In genomic region chr14:54792166-54792565, GRCm38 (mm10) we compare ENCODE assay signal across 22 mouse cellular contexts. TPM values are rescaled to one million over a fixed set of nuclear protein-coding genes. Genes with fewer than 3 reads are reported as not detected.
"Had no signal": no experiment of that assay in that cellular context is flagged by ENCODE, and none has a peak within 500 bp of the region (broad histone marks: within the 10 kb centered on the region; RNA-seq: fewer than 3 reads in every experiment).

No protein-coding gene starts in this region.

- H3K36me3 ChIP-seq: neural tube, embryonic 15.5 days; stomach, embryonic 15.5 days had no signal

- H3K9ac ChIP-seq: neural tube, embryonic 15.5 days; stomach, embryonic 15.5 days had no signal

- H3K9me3 ChIP-seq: neural tube, embryonic 15.5 days; stomach, embryonic 15.5 days had no signal

- H3K4me2 ChIP-seq: neural tube, embryonic 15.5 days; stomach, embryonic 15.5 days had no signal

- H3K27me3 ChIP-seq: neural tube, embryonic 15.5 days; stomach, embryonic 15.5 days had no signal

- H3K4me3 ChIP-seq: neural tube, embryonic 15.5 days; stomach, embryonic 15.5 days had no signal

- H3K4me1 ChIP-seq: neural tube, embryonic 15.5 days; stomach, embryonic 15.5 days had no signal

- H3K27ac ChIP-seq: neural tube, embryonic 15.5 days; stomach, embryonic 15.5 days; stomach, postnatal 0 days had no signal

- DNase-seq: retina, postnatal 1 day; right cerebral cortex, adult 18-20 months; right cerebral cortex, postnatal 14 days; right cerebral cortex, postnatal 25 days; right cerebral cortex, postnatal 4 days; spleen, adult 18-20 months; thymus, adult 18-20 months; thymus, adult 2 months; thymus, postnatal 14 days; thymus, postnatal 25 days; thymus, postnatal 36 days; thymus, postnatal 4 days had no signal

RNA-seq across cellular contexts. Expression of gene Rnf212b, which starts 21.8 kb away (rescaled TPM):
- total RNA-seq: neutrophil, adult 5-6 weeks had no signal
- polyA plus RNA-seq: neural tube, embryonic 14.5 days; small intestine, adult 2 months; spleen, adult 2 months; stomach, embryonic 14.5 days; stomach, embryonic 15.5 days; stomach, embryonic 16.5 days; stomach, postnatal 0 days; thymus, postnatal 0 days had no signal
